Mouse (Mus musculus): ENCODE data around the gene Rnf121.

- TF ChIP-seq POLR2A (IDR thresholded peaks at IDR 0.05; ENCODE audit: borderline replicate concordance, extremely low read depth, insufficient read depth, insufficient read length, poor library complexity, severe bottlenecking) (no peak), CTCF (IDR thresholded peaks at IDR 0.05; ENCODE audit: borderline replicate concordance, extremely low read depth, insufficient read depth, insufficient read length) (no peak)
Observed at GRCm38 (mm10) chr7:102019362-102019761, 45.9 kb downstream of the Rnf121 start.
